Mouse (Mus musculus) embryonic facial prominence, embryonic 11.5 days (tissue): ENCODE measurements around the gene Polq. TPM values are rescaled to one million over a fixed set of nuclear protein-coding genes. Genes with fewer than 3 reads are reported as not detected.
"Not testable (repeated sequence)": the region's sequence is repeated elsewhere in the genome, so short reads cannot be mapped to it uniquely, and the experiment has no call there.

Experiments used
- ATAC-seq: fragments of 200-750 bp; cut with Nextera tagmentation; replicated peaks from 2 replicates; pipeline ENCODE4 v1.8.0; 2017; ENCODE audit warnings: low read depth; ENCODE audit not compliant: insufficient number of reproducible peaks, low FRiP score, low TSS enrichment
- DNase-seq: peaks from one replicate; pipeline ENCODE4 v3.0.0-alpha.2; 2015; ENCODE audit warnings: low spot score
- H3K27ac ChIP-seq: fragments of 300-500 bp; sonication (generic); replicated peaks from 2 replicates; pipeline ENCODE4 v1.5.1; 2014; ENCODE audit warnings: mild to moderate bottlenecking, low read depth, low read length, control low read depth
- H3K27me3 ChIP-seq: fragments of 300-500 bp; sonication (generic); 2 replicates; pipeline ENCODE4 v1.6.1; 2014; ENCODE audit warnings: mild to moderate bottlenecking, low read length, moderate library complexity, mixed read lengths; ENCODE audit not compliant: control insufficient read depth, insufficient read depth
- H3K36me3 ChIP-seq: fragments of 300-500 bp; sonication (generic); replicated peaks from 2 replicates; pipeline ENCODE4 v1.6.1; 2014; ENCODE audit warnings: low read depth, mild to moderate bottlenecking, low read length, moderate library complexity, mixed read lengths; ENCODE audit not compliant: control insufficient read depth, insufficient read depth
- H3K4me1 ChIP-seq: fragments of 300-500 bp; sonication (generic); 2 replicates; pipeline ENCODE4 v1.6.1; 2014; ENCODE audit warnings: low read length, mixed read lengths; ENCODE audit not compliant: control insufficient read depth, insufficient read depth
- H3K4me2 ChIP-seq: fragments of 300-500 bp; sonication (generic); 2 replicates; pipeline ENCODE4 v1.6.1; 2014; ENCODE audit warnings: low read depth, mild to moderate bottlenecking, control low read depth, low read length, moderate library complexity
- H3K4me3 ChIP-seq: fragments of 300-500 bp; sonication (generic); 2 replicates; pipeline ENCODE4 v1.5.1; 2014; ENCODE audit warnings: low read depth, low read length, control low read depth
- H3K9ac ChIP-seq: fragments of 300-500 bp; sonication (generic); replicated peaks from 2 replicates; pipeline ENCODE4 v1.6.1; 2014; ENCODE audit warnings: mild to moderate bottlenecking, control low read depth, low read length
- H3K9me3 ChIP-seq: fragments of 300-500 bp; sonication (generic); replicated peaks from 2 replicates; pipeline ENCODE4 v1.6.1; 2016; ENCODE audit warnings: mild to moderate bottlenecking, low read length, inconsistent platforms, mixed read lengths; ENCODE audit not compliant: control insufficient read depth
- WGBS: fragments of 180-500 bp; shearing (Covaris S2); extraction: QIAGEN DNeasy Blood & Tissue Kit; methylation state at CpG from one replicate; pipeline ENCODE4 v1.1.7; 2014; 5-methylcytosine and 5-hydroxymethylcytosine counted together
- polyA plus RNA-seq: library from polyadenylated mRNA; unstranded; fragments of >200 nt; fragmentation: Nextera tagmentation; extraction: Ambion mirVana; gene quantifications from 2 replicates; pipeline ENCODE4 v1.2.1, GENCODE M21; 2014

The Polq gene
- polyA plus RNA-seq, 1 experiment from 2014 or later, result 11.3 TPM

- no peaks in the 10 kb centered on the region for H3K27me3 ChIP-seq
- H3K4me1 ChIP-seq, result no peaks in the 10 kb centered on the region
- no peak overlapping the region for H3K4me3 ChIP-seq
- DNase-seq (peak; percentile 84), ATAC-seq (peak; percentile 62; the same call in 1 of the 2 replicates)
- H3K9me3 ChIP-seq, result no peaks in the 10 kb centered on the region
- 33% methylated on average over 3 of the region's 3 CpGs for WGBS
- no peak overlapping the region for H3K4me2 ChIP-seq
- no peaks in the 10 kb centered on the region for H3K36me3 ChIP-seq
- no peak overlapping the region for H3K9ac ChIP-seq
- no peak overlapping the region for H3K27ac ChIP-seq
Observed at GRCm38 (mm10) chr16:37109285-37109684, 97.7 kb downstream of the Polq start.

GRCm38 (mm10) chr16:37125190-37125589 lies 113.6 kb downstream of the Polq start:
- ATAC-seq, H3K4me1 ChIP-seq, H3K9me3 ChIP-seq, H3K27ac ChIP-seq, H3K27me3 ChIP-seq, H3K4me3 ChIP-seq, H3K4me2 ChIP-seq, H3K9ac ChIP-seq, DNase-seq, H3K36me3 ChIP-seq: not testable (repeated sequence)
- 87% methylated on average over 1 of the region's 1 CpGs for WGBS

Other genes with a start within 250 kb of the Polq start
- 2.3 and 3.9 TPM in 2 replicates for gene Slc15a2, start 226.8 kb upstream of the Polq start, polyA plus RNA-seq
- gene Iqcb1, start 183.4 kb upstream of the Polq start, polyA plus RNA-seq, result 85.4 and 85.5 TPM in 2 replicates
- 1.7 and 1.8 TPM in 2 replicates for gene Eaf2, start 136.8 kb upstream of the Polq start, polyA plus RNA-seq
- 70.7 and 77.8 TPM in 2 replicates for gene Golgb1, start 136.6 kb upstream of the Polq start, polyA plus RNA-seq
- 1.4 TPM in 2 replicates for gene Hcls1, start 76.8 kb upstream of the Polq start, polyA plus RNA-seq
- gene Fbxo40, start 21.3 kb upstream of the Polq start, polyA plus RNA-seq, result 0.11 TPM in 1 of 2 replicates, not detected in the other